Mouse (Mus musculus) stomach, postnatal 0 days (tissue): ENCODE data around the gene Sox5.

Experiments used
- CTCF ChIP-seq: IDR thresholded peaks from 2 replicates; pipeline ENCODE4 v1.5.1; 2016; ENCODE audit warnings: antibody characterized with exemption, low read depth, mild to moderate bottlenecking, moderate library complexity
- EP300 ChIP-seq: optimal IDR thresholded peaks from 2 replicates; pipeline ENCODE3; 2016; ENCODE audit warnings: antibody characterized with exemption

GRCm38 (mm10) chr6:144645796-144646195 lies 136.0 kb downstream of the Sox5 start:
- no peak for TF ChIP-seq CTCF
- TF ChIP-seq EP300, result no peak
